Mouse (Mus musculus): ENCODE measurements at regions not wholly inside any gene's neighbourhood (a gene's known extent, or its start where the extent isn't known, plus 50 kb on each side); places are given as distances from the start of the nearest gene placed in this dataset.
A peak's percentile ranks its signal among the peaks of the same experiment; 100 is the strongest.

GRCm38 (mm10) chr4:99348674-99349073 lies 53.0 kb downstream of the Gm12689 start:
- no peak for DNase-seq (ENCODE audit: low spot score)

DNA sequence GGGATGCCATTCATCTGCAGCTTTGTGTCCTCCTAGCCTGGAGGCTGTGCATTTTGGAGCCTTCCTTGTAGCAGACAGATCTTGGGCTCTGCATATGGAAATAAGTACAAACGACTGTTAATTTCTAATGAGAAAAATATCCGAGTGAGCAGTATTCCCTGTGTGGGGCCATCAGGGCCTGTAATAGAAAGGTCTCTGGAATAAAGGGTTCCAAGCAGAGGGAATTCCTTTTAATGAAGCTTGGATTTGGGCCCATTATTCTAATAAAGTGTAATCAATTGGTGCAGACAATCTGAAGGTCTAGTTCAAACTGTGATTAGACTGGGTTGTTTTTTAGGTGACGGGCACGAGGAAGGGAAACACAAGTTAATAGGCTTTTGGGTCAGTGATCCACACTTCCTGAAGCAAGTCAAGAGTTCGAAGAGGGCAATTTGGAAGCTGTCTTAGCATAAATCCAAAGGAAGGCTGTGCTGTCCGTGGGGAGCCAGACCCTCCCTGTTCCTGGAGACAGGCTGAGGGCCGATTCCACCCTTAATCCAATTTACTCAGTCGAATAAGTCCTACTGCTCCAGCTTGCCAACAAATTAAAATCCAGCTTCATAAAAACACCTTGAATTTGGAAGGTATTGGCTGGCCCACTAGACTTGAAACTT lies 57.5 kb downstream of the Gm12689 start:
- no peak for DNase-seq (ENCODE audit: low spot score)

DNA sequence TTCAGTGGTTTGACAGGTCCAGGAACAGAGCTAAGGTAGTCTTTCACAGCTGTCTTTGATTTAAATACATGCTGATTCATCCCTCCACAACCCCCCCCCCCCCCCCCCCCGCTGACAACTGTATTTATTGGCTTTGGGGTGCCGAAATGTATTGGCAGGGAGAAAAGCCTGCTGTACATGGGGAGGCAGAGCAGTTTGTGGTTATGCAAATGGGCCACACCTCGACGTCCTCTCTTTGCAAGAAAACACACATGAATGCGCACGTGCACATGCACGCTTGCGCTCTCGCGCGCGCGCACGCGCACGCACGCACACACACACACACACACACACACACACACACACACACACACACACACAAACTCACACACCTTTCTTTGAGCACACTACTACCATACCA lies 58.5 kb downstream of the Gm12689 start:
- DNase-seq (ENCODE audit: low spot score) = no peak

GRCm38 (mm10) chr4:99354835-99355234 lies 59.1 kb downstream of the Gm12689 start:
- DNase-seq (ENCODE audit: low spot score) = no peak

DNA sequence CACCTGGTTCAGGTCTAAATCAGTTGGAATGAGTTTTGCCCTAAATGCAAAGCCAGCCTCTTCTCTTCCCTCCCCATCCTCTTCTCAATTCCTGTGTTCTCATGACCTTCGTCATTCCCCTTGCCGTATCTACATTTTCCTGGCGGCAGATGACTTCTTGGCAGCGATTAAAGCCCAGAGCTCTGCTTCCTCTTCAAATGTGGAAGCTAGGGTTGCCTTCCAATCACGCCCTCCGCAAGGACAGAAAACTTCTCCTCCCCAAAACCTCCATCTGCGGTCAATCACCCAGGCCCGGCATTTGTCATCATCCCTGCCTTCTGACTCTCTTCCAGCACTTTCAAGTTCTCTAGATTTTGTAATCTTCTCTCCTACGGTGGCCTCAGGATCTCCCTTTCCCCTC lies 72.3 kb downstream of the Gm12689 start:
- DNase-seq (ENCODE audit: low spot score) = no peak

- no peak for DNase-seq (ENCODE audit: low spot score)
These were observed 75.5 kb downstream of the Gm12689 start for GRCm38 (mm10) chr4:99371162-99371561.

- DNase-seq (ENCODE audit: low spot score) = peak; percentile 25
These were observed 80.5 kb downstream of the Gm12689 start for GRCm38 (mm10) chr4:99376171-99376570.

GRCm38 (mm10) chr4:99376911-99377310 lies 81.2 kb downstream of the Gm12689 start:
- no peak for DNase-seq (ENCODE audit: low spot score)

DNA sequence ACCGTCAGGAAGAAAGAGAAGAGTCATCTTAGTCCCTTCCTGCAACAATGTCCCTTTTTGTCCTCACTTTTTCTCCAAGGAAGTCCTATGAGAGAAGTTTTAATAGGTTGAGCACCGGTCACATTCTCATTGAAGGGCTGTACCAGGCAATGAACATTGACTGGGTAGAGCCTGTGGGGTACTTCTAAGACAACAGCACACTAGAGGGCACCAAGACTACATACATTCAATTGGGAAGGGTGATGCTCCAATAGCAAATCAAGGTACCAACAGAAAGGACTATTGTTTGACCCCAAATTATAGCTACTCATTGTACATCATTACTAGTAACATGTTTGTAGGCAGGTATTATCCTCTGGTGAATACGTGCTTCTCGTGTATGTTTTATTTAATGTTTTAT lies 84.3 kb downstream of the Gm12689 start:
- no peak for DNase-seq (ENCODE audit: low spot score)

- no peak for DNase-seq (ENCODE audit: low spot score)
These were observed 89.7 kb downstream of the Gm12689 start for GRCm38 (mm10) chr4:99385381-99385780.

DNA sequence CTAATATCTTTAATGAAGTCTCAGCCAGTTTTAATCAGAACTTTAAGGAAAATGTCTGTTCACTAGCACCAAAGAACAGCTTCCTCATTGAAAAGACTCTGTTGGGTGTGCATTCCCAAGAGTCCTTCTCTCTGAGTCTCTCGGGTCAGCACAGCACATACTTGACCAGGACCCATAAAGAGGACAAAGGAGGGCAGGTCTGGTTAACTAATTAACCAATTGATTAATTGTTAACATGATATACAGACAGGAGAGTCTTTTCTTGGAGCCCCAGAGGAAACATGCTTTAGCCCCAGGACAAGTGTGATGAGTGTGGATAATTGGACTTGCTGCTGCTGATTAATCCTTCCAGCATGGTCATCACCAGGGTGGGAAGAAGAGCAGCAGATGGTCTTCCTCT lies 93.7 kb downstream of the Gm12689 start:
- no peak for DNase-seq (ENCODE audit: low spot score)

DNA sequence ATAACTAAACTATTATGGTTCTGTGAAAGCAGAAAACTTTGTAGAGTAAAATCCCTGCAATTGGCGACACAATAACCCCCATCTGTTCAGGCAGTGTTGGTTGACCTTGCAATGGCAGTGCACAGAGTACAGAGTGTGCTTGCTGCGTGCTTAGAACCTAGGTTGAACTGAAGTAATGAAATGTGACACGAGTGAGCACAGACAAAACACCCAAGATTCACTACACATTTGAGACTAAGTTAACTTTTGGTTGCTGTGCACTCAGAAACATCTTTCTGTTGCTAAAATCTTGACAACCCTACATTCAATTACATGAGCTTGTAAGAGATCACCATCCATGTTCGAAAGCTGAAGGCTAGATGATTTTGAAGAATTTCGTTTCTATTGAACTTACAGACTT lies 97.3 kb downstream of the Gm12689 start:
- DNase-seq (ENCODE audit: low spot score) = no peak

GRCm38 (mm10) chr4:99394244-99394643 lies 98.5 kb downstream of the Gm12689 start:
- no peak for DNase-seq (ENCODE audit: low spot score)

DNA sequence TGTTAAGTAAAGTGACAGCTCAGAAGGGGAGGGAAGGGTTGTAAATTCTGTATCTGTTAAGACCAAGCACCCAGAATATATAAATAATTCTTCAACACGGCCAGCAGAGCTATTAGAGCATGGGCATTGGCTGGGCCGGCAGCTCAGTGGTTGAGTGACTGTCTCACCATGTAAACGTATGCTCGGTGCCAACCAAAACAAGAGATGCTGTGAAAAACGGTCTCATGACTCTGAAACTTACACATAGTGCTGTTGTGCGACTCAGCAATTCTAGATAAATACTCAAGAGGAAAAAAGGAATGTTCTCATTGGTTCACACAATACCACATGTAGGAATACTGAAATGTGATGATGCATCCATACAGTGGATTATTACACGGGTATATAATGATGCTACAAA lies 111.8 kb downstream of the Gm12689 start:
- DNase-seq (ENCODE audit: low spot score) = no peak

DNA sequence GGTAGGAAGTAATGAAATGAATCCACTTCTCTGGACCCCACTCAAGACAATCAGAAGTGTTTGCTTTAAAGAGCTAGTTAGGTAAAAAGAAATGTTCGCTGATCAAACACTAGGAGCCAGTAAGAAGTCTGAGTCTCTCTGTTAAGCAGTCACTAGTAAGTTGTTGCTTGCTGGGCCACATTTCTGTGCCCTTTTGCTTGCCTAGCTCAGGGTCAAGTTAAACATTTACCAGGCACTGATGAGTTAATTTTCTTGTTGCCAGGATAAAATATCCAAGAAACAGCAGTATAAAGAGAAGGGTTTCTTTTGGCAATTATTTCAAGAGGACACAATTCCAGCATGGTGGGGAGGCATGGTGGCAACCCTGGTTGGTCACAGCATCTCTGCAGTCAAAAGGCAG lies 127.7 kb downstream of the Gm12689 start:
- DNase-seq (ENCODE audit: low spot score) = peak; percentile 19

- DNase-seq (ENCODE audit: low spot score) = no peak
These were observed 149.5 kb downstream of the Gm12689 start for GRCm38 (mm10) chr4:99445077-99445754.

GRCm38 (mm10) chr4:99445755-99446128 lies 150.0 kb downstream of the Gm12689 start:
- DNase-seq (ENCODE audit: low spot score) = no peak

- DNase-seq (ENCODE audit: low spot score) = no peak
These were observed 163.3 kb downstream of the Gm12689 start for GRCm38 (mm10) chr4:99458984-99459383.

GRCm38 (mm10) chr4:99459436-99459835 lies 163.7 kb downstream of the Gm12689 start:
- peak; percentile 16 for DNase-seq (ENCODE audit: low spot score)

DNA sequence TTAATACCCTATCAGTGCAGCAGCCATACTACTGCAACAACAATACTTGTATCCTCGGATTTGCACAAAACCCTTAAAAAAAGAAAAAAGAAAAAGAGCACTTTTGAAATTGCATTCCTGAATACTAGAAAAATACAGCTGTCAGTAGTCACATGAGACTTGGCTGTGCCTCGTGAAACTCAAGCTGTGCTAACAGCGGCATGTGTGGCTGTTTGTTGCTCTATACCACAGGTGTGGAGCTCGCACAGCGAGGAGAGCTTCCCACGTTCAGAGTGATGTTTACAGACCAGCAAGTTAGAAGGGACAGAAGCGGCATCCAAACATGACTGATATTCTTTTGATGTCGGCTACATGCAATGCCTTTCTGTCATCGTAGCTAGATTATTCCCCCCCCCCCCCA lies 169.8 kb downstream of the Gm12689 start:
- DNase-seq (ENCODE audit: low spot score) = no peak

DNA sequence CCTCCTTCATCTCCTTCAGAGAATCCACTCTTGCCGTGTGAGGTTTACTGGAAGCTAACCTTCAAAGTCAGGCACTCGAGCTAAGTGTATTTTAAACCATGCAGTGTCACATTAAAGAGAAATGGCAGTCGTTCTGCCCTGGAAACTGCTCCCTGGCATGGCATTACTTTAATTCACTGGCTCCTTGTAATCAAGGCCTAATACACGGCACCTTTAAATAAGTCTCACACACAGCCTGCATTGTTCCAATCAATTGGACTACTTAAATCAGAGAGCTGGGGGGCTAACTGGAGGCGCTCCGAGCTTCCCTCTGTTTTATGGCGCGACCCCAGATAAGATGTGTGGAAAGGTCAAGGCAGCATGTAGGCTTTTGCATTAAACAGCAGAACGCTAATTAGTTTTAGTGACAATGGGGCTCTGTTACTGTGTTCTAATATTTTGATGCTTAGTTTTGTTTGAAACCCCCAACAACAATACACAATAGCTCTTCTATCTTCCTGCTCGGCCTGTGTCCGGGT lies 180.1 kb downstream of the Gm12689 start:
- no peak for DNase-seq (ENCODE audit: low spot score)

DNA sequence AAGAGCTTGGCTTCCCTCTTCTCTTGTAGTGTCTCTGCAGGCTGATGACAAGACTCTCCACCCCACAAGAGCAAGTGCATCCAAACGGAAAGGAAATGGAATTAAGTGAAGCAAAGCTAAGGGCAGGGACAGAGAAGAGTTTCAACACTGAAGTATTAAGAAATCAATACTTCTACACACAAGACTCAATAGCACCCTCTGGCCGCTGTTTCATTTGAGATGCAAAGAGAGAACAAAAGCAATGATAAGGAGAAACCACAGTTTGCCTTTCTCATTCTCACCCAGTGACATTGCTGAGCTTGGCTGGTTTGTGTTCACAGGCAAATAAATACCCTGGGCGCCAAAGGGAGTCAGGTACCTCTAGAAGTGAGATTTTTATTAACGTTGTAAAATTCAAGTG lies 171.8 kb upstream of the Foxd3 start:
- DNase-seq (ENCODE audit: low spot score) = no peak

DNA sequence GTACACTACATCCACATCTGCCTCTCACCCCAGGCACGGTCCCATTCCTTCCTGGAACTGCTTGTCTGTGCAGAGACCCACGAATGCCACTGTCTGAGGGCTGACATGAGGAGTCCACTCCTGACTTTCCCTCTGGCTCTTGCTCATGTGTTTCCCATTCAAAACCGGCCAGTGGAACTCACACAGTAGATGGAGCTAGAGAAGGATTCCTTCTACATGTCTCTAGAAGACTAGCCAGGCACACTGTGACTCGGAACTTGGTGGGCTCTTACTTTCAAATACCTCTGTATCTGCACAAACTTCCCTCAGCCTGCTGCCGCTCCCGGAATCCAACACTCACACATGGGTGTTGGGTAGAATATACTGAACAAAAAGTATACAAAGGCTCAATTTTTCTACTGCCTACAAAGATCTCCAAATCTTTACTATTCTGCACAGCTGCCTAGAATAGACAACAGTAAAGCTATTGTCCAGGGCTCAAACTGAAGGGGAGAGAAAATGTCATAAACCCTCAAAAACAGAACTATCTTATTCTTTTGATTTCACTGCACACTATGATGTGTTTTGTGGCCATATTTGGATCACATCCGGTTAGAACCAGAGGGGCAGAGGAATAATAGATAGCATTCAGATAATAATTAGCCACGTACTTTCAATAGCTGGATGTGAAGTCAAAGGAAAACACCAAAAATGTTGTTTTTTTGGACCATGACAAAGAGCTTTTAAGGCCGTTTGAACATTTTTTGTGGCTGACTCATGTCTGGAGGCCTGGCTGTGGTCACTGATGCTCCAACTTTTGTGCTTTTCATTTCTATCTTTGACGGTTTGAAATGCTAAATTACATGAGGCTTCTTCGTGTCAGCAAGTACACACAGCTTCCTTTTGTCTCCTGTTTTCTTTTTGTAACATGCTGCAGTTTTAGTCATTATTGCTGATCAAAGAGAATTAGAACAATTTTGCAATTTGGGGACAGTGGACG lies 164.3 kb upstream of the Foxd3 start:
- no peak for DNase-seq (ENCODE audit: low spot score)
